Mouse (Mus musculus) left cerebral cortex, postnatal 25 days (tissue): ENCODE measurements around the gene Gxylt2. TPM values are rescaled to one million over a fixed set of nuclear protein-coding genes. Genes with fewer than 3 reads are reported as not detected.
A peak's percentile ranks its signal among the peaks of the same experiment; 100 is the strongest.

Source experiments
- DNase-seq, 2 experiments: peaks; one replicate each; pipeline ENCODE4 v3.0.0; 2022; ENCODE audit warnings: low spot score in 2 of 2, mixed read lengths in 1 of 2
- intact Hi-C: fragments of 180-260 bp; cut with DNase I; formaldehyde crosslinking; loops from one replicate; pipeline ENCODE4 v1.15.1; 2025
- total RNA-seq, 2 experiments: library from RNA; stranded (reverse); gene quantifications; 2 replicates each; pipeline ENCODE4 v1.2.3; 2021

Gxylt2 gene
- total RNA-seq, 2 experiments from 2014 or later = 1.3 to 1.7 TPM

- intact Hi-C loops = loop anchor here (2.0 kb wide), 1 partner anchor 161 kb away; the partner anchor contains the start of gene Shq1
- DNase-seq = no peak
These were observed 127.2 kb downstream of the Gxylt2 start for GRCm38 (mm10) chr6:100831751-100832150.

- intact Hi-C loops = loop anchor here (2.0 kb wide), 1 partner anchor 163 kb away; the partner anchor contains the start of gene Shq1
- peak; percentile 92 to 94 for DNase-seq
These were observed 128.8 kb downstream of the Gxylt2 start, which contains the start of gene Ppp4r2 for GRCm38 (mm10) chr6:100833355-100833754. Ppp4r2 (plus strand) TSS chr6:100833622.

- DNase-seq = peak; percentile 60 to 64
- intact Hi-C loops = loop anchor here (2.0 kb wide), 2 partner anchors 129 to 163 kb away; partner anchors contain the start of genes Gxylt2 and Shq1
These were observed 129.4 kb downstream of the Gxylt2 start for GRCm38 (mm10) chr6:100833811-100834481.

GRCm38 (mm10) chr6:100834489-100835160 is 130.1 kb downstream of the Gxylt2 start:
- DNase-seq = no peak
- intact Hi-C loops = loop anchor here (2.0 kb wide), 1 partner anchor 130 kb away; the partner anchor contains the start of gene Gxylt2

- intact Hi-C loops = no loop called here
- DNase-seq = no peak
These were observed 140.5 kb downstream of the Gxylt2 start for GRCm38 (mm10) chr6:100845058-100845457.

GRCm38 (mm10) chr6:100847264-100847663 is 142.7 kb downstream of the Gxylt2 start:
- no peak for DNase-seq
- intact Hi-C loops = no loop called here

- no peak for DNase-seq
- intact Hi-C loops = no loop called here
These were observed 144.3 kb downstream of the Gxylt2 start for GRCm38 (mm10) chr6:100848682-100849375.

- no peak for DNase-seq
- intact Hi-C loops = no loop called here
These were observed 146.1 kb downstream of the Gxylt2 start for GRCm38 (mm10) chr6:100850671-100851081.

- intact Hi-C loops = no loop called here
- no peak for DNase-seq
These were observed 146.5 kb downstream of the Gxylt2 start for GRCm38 (mm10) chr6:100851083-100851482.

Other genes with a start within 250 kb of the Gxylt2 start
- gene Shq1, start 33.6 kb upstream of the Gxylt2 start, total RNA-seq = 1 to 10 TPM; 5.3 to 6.1 TPM
- gene Ppp4r2, start 128.9 kb downstream of the Gxylt2 start, total RNA-seq = 10 to 100 TPM; 71.3 to 80.3 TPM